Mouse (Mus musculus) urinary bladder, adult 2 months (tissue): ENCODE measurements at regions not wholly inside any gene's neighbourhood (a gene's known extent, or its start where the extent isn't known, plus 50 kb on each side); places are given as distances from the start of the nearest gene placed in this dataset.

ENCODE experiments used
- DNase-seq: peaks from one replicate; pipeline ENCODE4 v3.0.0; 2022; ENCODE audit warnings: low spot score

DNA sequence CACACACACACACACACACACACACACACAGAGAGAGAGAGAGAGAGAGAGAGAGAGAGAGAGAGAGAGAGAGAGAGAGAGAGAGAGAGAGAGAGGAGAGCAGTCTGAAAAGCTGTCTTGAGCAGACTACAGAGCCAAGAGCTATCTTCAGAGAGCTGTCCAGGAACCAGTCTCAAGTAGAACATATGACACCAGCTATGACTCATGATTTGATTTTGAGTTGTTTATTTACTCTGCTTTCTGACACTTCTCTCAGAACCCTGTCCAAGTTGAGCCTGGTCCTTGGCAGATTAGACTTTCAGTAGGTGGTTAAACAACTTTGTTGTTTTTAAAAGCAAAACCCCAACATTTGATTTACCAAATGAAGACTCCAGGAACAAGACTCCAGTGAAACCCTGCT, 420.8 kb upstream of the Lcorl start:
- DNase-seq = no peak

DNA sequence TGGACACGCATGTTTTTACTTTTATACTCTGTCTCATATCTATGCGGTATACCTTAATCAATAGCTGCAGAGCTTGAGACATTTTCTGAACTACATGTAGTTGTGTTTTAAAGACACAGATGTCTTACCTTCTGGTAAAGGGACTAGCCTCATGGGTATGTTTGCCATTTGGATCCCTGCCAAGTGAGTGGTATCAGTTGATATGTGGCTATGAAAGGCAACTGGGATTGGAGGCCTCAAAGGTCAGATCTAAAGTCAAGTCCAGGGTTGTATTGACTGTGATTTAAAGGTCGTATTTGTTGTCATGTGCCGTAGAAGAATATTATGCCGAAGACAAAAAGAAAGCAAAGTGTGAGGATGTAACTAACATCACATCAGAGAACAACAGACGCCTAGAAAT, 399.3 kb upstream of the Lcorl start:
- DNase-seq = no peak

DNA sequence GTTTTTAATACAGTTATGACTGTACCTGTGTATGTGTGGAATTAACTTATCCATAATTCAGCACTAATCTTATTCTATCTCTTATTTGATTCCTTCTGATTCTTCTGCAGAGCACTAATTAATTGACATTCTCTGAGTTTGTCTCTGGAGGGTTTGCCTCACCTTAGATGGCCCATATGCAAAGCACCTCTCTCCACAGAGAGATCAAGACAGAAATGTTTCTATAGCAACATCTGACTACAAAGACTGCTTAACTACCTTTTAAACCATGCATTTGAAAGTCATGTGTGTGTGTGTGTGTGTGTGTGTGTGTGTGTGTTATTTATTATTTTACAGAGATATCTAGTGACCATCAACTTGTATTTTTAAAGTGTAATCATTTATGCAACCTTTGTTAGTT, 396.5 kb upstream of the Lcorl start:
- no peak for DNase-seq

DNA sequence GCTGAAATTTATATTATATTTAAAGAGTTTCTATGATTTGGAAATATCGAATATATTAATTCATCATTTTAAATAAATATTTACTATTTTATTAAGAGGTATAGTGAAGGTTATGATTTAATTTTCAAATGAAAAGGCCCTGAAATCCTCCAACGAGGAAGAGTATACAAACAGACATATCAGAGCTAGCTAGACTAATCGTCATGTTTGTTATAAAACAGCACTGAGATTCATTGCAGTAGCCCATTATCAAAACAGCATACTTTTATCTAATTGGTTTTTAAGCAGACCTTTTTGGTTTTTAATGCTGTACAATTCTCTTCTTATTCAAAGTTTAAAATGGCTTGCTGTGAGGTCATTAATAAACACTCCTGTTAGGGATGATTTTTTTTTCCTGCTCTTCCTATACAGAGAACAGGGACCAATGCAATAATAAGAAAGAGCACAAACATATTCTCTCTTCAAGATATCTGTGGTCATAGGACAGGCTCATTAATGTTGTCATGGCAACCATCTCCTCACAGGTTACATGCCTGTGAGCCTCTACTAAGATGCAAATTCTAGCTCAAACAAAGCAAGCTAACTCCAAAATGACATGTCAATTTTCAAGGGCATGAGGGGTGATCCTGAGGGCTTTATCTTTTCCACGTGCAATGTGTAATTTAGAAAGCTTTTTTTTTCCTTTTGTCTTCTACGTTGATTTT, 378.1 kb upstream of the Lcorl start:
- DNase-seq = no peak

DNA sequence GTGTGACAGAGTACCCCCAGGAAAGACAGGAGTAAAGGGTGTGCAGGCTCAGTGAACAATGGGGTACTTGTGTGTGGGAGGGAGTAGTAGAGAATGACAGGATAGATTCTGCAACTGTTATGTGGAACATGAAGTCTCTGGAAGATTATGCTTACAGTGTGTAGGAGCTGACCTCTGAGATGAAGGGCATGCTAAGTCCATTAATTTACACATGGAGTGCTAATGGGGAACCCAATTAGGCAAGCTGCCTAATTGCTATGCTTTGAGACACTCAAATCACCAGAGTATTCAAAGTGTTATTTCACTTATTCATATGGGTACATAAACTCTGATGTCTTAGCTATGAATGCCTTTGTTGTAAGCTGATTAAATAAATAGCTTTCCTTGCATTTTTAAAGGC, 375.4 kb upstream of the Lcorl start:
- DNase-seq = no peak

DNA sequence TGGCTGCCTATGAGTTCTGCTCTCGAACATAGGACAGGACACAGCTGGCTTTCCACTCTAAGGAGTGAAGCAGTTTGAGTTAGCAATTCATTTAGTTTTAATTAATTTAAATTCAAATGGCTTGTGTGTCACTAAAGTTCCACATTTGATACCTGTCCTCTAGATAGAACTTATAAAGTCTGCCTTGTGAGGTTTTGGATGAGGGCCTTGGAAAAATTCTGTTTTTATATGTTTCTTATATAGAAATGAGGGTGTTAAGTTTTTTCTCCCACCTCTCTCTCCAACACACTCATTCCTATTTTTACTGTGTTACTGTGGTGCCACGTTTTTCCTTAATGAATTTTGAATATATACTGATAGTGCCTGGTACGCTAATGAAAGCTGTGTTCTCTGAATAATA, 371.3 kb upstream of the Lcorl start:
- no peak for DNase-seq

DNA sequence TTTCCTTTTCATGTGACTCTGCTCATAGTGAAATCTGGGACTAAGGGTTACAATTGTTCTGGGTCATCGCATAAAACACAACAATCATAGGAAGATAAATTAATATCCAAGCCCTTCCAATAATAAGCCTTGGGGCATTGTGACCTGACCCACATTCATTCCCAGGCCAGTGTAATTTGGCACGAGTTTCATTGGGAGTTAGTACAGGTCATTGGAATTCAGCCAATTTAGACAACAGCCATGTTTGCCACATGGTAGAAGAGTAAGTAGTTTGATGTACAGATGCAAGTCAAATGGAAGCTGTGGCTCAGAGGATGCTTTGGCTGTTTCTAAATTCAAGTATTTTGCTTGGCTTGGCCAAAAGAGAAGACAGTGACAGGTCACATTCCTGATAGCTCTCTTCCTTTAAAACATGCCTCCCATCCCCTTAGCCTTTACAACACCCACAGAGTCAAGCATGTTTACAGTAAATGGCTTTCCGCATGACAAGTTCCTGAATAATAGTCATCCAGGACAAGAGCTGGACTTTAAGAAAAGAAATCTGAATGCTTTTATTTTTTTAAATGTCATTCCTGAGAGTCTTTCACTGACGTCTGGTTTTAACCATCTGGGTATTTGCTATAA, 355.5 kb upstream of the Lcorl start:
- no peak for DNase-seq

DNA sequence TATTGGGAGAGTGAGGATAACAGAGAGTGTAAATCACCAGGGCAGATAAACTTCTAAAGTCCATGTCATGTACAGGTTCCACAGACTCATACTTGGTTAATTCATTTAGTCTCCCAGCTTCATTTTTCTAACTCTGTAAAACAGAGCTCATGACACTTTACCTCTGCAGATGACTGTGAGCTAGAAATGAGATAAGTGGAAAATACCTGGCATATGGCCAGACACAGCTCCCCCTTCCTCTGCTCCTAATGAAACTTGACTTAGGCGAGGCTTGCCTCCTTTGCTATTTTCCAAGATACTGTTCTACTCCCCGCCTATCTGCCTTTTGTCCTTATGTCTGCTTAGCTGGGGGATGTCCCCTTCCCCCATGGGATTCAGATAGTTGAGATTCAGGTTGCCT, 351.7 kb upstream of the Lcorl start:
- no peak for DNase-seq

DNA sequence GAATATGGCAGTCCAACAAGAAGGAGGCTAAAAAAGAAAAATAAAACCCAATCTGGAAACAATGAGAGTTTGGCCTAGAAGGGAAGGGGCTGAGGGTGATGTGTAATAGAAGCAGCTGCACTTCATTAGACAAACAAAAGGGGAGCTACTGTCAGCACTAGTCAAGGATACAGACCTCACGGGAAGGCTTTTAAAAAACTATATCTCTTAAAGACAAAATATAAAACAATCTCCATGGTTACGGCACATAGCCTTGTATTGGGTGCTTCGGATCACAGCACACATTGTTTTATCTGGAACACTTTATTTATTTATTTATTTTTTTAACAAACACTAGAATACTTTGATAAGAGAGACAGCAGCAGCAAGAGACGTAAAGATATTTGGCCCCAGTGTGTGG, 346.3 kb upstream of the Lcorl start:
- DNase-seq = no peak

DNA sequence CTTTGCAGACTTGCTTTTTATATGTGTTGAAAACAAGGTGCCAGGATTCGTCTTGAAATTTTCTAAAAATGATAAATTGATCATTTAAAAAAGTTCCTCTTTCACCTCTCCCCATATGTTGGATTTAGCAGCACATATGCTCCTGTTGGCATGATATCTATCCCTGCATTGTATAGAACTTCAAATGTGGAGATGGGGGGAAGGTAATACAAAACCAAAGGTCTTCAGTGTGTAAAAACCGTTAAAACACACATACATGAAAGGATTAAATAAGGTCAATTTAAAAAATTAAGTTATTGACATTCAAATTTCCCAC, 345.0 kb upstream of the Lcorl start:
- DNase-seq = no peak

DNA sequence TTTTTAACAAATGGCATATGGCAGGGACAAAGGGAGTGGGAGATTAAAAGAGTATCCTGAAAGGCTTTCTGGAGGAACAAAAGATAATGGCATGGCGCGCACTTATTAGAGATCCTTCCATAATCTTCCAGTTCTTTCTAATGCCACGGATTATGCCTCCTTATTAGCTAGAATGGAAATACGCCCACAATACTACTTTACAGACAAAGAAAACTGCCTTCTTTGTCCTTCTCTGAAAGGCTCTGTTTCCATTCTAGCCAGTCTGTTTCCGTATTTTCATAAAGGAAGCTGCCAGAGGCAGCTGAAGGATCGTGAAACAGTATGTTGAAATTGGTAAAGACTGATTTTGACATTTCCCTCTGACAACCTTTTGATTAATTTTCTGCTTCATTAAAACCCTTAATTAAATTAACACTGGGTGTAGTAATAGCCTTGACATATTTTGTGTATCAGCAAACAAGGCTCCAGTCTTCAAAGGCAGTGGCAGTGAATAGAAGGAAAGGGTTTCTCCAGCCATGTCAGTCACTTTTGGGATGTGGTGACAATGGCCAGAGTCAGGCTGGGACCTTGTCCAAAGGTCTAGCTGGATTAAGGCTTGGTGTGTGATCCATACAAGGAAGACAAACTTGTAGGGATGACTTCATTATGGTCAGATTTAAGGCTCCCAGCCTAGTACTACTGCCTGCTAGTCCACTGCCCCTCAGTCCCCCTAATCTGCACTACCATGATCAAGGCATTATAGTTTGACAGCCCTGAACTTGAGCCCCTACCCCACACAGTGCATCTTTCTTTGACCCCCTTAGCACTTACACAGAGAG, 344.4 kb upstream of the Lcorl start:
- no peak for DNase-seq

DNA sequence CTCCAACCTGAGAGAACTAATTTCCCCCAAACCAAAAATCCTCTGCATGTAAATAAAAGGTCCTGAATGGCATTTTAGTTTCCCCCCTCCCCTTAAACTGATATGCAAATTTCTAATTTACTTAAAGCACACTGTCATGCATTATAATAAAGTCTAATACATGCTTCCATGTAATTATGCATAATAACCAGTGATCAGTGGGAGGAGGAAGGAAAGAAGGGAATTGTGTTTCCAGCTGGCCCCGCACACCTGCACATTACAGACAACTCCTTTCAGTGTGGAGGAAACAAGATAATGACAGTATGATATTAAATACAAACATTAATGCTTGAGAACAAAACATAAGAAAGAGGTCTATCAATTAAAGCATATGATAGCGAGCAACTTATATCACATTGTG, 329.5 kb upstream of the Lcorl start:
- no peak for DNase-seq

DNA sequence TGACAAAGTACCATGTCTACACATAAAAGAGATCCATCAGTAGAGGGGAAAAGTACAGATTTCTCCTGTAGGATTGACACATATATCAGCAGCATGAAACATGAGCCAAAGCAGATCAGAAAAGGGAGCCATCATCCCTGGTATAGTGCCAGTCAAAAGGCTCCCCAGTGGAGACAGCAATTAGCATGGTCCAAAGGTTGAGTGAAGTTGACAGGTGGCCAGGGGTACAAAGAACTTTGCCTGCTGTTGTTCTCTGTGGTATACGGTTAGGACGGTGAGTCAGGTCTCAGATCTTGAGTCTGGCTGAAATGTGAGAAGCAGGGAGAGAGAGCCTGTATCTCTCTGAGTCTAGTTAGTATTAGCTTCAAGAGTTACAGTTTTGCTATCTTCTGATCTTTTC, 324.7 kb upstream of the Lcorl start:
- DNase-seq = no peak

DNA sequence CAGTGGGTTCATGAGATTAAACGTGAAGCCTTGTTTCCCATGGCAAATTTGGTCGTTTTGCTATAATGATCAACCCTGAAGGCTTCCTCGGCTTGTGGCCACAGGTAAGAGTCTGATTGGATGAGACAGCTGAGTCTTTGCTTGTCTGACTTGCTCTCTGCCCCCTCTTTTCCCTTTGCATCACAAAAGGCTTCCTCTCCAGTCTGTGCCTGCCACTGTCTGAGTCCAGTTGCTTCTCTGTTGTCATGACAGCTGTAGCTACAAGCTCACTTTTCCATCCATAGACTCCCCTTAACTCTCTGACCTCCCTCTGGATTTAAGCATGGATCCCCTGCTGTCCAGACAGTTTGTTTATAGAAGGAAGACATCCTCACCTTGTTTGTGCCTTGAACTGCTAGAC, 314.9 kb upstream of the Lcorl start:
- no peak for DNase-seq

DNA sequence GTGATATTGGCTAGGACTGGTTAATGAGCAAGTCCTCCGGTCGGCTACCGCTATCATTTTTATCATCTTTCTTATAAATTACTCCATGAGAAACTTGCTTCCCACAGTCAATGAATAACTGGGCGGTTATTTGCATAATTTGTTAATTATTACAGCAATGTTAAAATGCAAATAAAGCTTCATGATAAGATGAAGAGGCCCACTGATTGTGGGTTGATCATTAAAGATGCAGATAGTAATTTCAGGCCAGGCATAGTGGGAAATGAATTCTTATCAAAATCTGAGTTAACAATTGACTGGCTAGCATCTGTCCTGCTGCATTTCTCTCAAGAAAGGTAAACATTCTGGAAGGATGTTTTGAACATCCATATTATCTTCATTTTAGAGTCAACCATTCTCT, 303.4 kb upstream of the Lcorl start:
- DNase-seq = no peak

DNA sequence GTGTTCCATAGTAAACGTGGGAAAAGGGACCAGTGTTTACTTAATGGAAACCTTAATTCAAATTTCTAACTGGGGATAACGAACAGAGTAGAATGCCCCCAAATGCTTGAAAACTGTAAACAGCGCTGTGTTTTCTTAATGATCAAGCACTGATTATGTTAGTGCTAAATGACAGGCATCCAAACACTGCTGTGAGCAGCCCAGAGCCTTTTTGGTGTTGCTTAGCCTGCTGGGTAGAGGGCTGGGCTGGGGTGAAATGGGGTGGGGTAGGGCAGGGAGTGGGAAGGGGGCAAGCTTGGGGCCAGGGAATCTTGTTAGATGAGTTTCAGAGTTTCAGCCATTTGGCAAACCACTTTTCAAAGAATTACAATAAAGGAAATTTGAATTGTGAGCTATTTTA, 294.6 kb upstream of the Lcorl start:
- DNase-seq = no peak

DNA sequence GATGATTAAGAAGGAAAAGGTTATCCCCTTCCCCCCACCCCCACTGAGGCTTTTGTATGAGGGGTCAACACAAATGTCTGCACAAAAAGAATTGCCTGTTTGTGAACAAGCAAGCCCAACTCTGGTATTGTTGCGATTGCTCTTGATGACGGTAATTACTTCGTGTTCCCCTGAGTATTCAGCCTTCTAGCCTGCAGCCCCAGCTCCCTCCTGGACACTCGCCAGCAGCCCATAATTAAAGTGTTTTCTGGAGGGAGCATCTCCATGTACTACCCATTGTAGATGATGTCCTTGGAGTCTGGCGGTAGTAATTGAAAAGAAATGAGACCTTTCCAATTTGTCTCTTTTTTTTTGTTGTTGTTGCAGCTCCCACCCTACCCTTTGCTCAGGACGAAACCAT, 293.4 kb upstream of the Lcorl start:
- DNase-seq = no peak

DNA sequence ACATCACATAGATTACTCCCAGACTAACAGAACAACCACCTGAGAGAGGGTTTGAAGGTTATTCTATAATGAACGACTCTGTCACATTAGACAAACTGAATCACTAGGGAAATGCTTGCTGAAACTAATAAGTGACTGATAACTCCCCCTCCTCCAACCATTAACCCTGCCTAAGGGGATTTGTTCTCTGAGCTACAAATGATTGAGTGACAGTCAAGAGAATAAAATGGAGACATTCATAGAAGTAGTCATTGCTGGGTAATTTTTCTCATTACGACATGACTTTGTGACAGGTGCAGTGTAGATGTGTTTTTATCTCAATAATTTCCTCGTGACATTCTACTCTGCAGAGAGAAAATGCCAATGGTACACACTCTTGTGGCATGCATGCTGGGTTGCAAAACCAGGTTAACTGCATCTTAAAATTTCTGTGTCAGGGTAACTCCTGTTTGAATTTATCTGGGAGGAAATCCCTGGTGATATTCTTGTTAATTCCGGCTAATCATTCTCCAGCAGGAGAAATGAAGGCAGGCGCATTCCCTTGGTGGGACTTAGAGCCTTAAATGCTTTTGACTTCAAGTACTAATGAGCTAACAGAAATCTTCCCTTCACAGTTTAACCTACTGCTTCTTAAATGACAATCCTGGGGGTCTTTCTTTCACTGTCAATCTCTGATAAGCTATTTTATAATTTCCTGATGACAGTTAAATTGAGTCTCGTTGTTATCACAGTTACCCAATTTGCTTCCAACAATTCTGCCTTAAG, 292.6 kb upstream of the Lcorl start:
- no peak for DNase-seq

DNA sequence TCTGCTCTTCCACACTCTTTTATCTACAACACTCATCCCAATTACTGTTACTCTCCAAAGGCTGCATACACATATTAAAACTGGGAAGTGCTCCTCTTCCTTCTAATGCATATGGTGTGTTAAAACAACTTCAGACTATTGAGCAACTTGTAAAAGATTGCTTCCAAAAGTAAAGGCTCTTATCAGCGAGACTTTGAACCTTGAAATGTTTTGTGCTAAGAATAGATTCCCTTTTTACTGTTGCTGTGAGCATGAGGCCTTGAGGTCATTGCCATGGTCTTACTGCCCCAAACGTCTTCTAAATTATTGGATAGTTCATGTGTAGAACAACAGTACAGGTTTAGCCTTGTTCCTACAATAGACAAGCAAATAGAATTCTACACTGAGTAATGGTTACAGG, 281.6 kb upstream of the Lcorl start:
- DNase-seq = no peak

DNA sequence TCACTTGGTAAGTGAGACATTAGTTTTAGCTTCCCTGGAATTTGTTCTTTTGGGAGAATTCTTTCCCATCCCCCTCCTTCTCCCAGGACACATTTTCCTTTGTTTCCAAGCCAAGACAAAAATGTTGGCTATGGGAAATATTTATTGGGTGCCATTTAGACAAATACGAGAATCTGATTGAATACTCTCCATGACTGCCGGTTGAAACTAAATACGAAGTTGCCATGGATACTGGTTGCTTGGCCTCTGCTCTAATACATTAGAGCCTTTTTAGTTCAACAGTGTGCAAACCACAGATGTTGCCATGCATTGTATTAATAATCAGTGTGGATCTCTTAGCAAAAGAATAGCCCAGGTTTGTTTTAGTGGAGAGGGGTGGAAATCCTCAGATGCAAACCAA, 280.3 kb upstream of the Lcorl start:
- no peak for DNase-seq

DNA sequence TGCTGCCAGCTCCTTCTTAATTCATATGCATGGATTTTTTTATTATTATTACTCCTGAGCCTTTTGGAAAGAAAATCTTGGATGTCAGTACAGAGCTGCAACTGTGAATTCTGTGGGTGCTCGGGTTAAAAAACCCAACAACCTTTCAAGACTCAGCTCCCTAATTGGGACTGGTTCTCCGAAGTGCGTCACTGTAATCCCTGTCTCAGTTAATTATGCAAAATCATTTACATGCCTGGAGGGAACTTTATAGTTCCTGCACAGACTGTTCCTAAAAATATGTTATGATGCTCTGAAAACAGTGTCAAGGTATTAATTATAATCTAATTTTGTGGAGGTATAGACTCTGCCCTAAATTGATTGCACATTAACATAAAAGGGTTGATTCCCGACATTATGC, 250.6 kb upstream of the Lcorl start:
- DNase-seq = no peak

DNA sequence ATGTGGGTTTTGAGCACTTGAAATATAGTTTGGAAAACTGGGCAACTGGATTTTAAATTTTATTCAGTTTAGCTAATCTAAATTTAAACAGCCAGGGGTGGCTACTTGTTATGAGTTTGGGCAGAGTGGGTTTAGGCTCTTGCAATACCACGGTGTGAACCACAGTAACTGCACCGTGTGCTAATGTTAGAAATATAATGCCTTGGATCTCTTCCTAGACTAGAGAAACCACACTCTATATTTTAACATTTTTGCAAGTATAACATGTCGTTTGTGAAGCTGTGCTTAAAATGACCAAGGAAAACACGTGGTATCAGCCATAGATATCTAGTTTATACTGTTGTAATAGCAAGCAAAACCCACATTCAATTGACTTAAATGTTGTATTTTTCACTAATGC, 245.9 kb upstream of the Lcorl start:
- no peak for DNase-seq

DNA sequence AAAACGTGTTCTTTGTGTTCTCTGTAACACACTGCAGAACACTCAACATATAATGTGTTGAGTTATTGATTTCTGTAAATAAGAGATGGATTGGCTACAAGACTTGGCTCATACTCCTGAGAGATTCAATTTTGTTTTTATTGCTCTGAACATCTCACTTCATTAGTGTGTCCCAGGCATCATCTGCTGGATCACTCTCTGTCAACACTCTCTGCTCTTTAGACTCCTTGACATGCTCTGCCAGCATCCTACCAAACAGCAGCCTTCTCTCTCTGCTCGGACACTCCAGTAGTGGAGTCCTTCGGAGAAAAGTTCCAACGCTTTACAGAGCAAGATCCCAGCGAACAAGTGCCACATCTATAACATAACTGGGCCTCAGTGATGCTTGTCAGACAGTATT, 235.1 kb upstream of the Lcorl start:
- no peak for DNase-seq
